9 mouse cellular contexts compared by ENCODE assay signal in genomic region chr7:100276397-100276796, GRCm38 (mm10). TPM values are rescaled to one million over a fixed set of nuclear protein-coding genes. Genes with fewer than 3 reads are reported as not detected.
A peak's percentile ranks its signal among the peaks of the same experiment; 100 is the strongest.
DNase-seq lines count a peak whose midpoint lies in the region; ATAC-seq and TF ChIP-seq lines count a peak whose summit lies in the region.
"Had no signal": no experiment of that assay in that cellular context is flagged by ENCODE, and none has a peak within 500 bp of the region (broad histone marks: within the 10 kb centered on the region; RNA-seq: fewer than 3 reads in every experiment).

No protein-coding gene starts in this region.

- no peak overlapping the region for H3K4me2 ChIP-seq in embryonic facial prominence, embryonic 11.5 days (ENCODE audit: low read depth, low read length)
- no peak overlapping the region for H3K4me2 ChIP-seq in liver, embryonic 12.5 days

- ATAC-seq in embryonic facial prominence, embryonic 11.5 days (replicated peaks; ENCODE audit: insufficient number of reproducible peaks, low FRiP score, low TSS enrichment, low read depth), result no peak
- ATAC-seq in liver, embryonic 12.5 days, result no peak

- H3K27ac ChIP-seq in embryonic facial prominence, embryonic 11.5 days (replicated peaks; ENCODE audit: low read depth, low read length), result no peak overlapping the region
- no peak overlapping the region for H3K27ac ChIP-seq in embryonic facial prominence, embryonic 10.5 days (replicated peaks)
- H3K27ac ChIP-seq in liver, adult 2 months (replicated peaks; ENCODE audit: insufficient read depth, low read depth, low read length), result no peak overlapping the region
- no peak overlapping the region for H3K27ac ChIP-seq in liver, embryonic 12.5 days

- H3K9me3 ChIP-seq in embryonic facial prominence, embryonic 11.5 days (replicated peaks; ENCODE audit: control insufficient read depth, low read length), result no peaks in the 10 kb centered on the region
- no peaks in the 10 kb centered on the region for H3K9me3 ChIP-seq in embryonic facial prominence, embryonic 10.5 days
- H3K9me3 ChIP-seq in liver, embryonic 12.5 days (replicated peaks), result no peaks in the 10 kb centered on the region

- no peaks in the 10 kb centered on the region for H3K27me3 ChIP-seq in embryonic facial prominence, embryonic 11.5 days (ENCODE audit: control insufficient read depth, insufficient read depth, low read length)
- no peaks in the 10 kb centered on the region for H3K27me3 ChIP-seq in embryonic facial prominence, embryonic 10.5 days (replicated peaks; ENCODE audit: low read depth, poor library complexity, severe bottlenecking)
- no peaks in the 10 kb centered on the region for H3K27me3 ChIP-seq in liver, adult 2 months (ENCODE audit: control insufficient read depth, insufficient read depth, low read length)
- peaks cover 6% of the 10 kb centered on the region for H3K27me3 ChIP-seq in liver, embryonic 12.5 days (replicated peaks)

- WGBS in embryonic facial prominence, embryonic 11.5 days, result 38% methylated on average over 2 of the region's 2 CpGs
- WGBS in embryonic facial prominence, embryonic 10.5 days, result 47% methylated on average over 2 of the region's 2 CpGs
- 59% methylated on average over 2 of the region's 2 CpGs for WGBS in liver, adult 2 months
- 39% methylated on average over 2 of the region's 2 CpGs for WGBS in liver, embryonic 12.5 days (ENCODE audit: insufficient replicate concordance)

- H3K9ac ChIP-seq in embryonic facial prominence, embryonic 11.5 days (replicated peaks; ENCODE audit: low read length), result no peak overlapping the region
- H3K9ac ChIP-seq in liver, adult 2 months (ENCODE audit: low read depth, low read length), result no peak overlapping the region
- H3K9ac ChIP-seq in liver, embryonic 12.5 days, result no peak overlapping the region

- TF ChIP-seq CTCF in liver, adult 2 months (IDR thresholded peaks at IDR 0.05; ENCODE audit: low read depth, low read length), result no peak

- no peaks in the 10 kb centered on the region for H3K4me1 ChIP-seq in embryonic facial prominence, embryonic 11.5 days (ENCODE audit: control insufficient read depth, insufficient read depth, low read length)
- no peaks in the 10 kb centered on the region for H3K4me1 ChIP-seq in embryonic facial prominence, embryonic 10.5 days
- no peaks in the 10 kb centered on the region for H3K4me1 ChIP-seq in liver, adult 2 months (ENCODE audit: control insufficient read depth, insufficient read depth, low read length)
- H3K4me1 ChIP-seq in liver, embryonic 12.5 days, result no peaks in the 10 kb centered on the region

- no peak for TF ChIP-seq POLR2A in liver, adult 2 months (IDR thresholded peaks at IDR 0.05; ENCODE audit: extremely low read depth, insufficient read depth, low read length)

- H3K4me3 ChIP-seq in embryonic facial prominence, embryonic 11.5 days (ENCODE audit: low read depth, low read length), result no peak overlapping the region
- H3K4me3 ChIP-seq in embryonic facial prominence, embryonic 10.5 days, result no peak overlapping the region
- H3K4me3 ChIP-seq in liver, adult 2 months (ENCODE audit: insufficient read depth, low read depth, low read length), result no peak overlapping the region
- no peak overlapping the region for H3K4me3 ChIP-seq in liver, embryonic 12.5 days

- no peaks in the 10 kb centered on the region for H3K79me2 ChIP-seq in liver, adult 2 months (ENCODE audit: control insufficient read depth, insufficient read depth, low read length)

- DNase-seq in embryonic facial prominence, embryonic 11.5 days (ENCODE audit: low spot score), result peak; percentile 51
- DNase-seq in embryonic facial prominence, embryonic 10.5 days (ENCODE audit: low spot score), result no peak
- DNase-seq in liver, adult 2 months (ENCODE audit: extremely low read depth, low read depth, low spot score), result peak; percentile 7
- peak; percentile 14 for DNase-seq in CD4-positive helper T cell, adult 2 months (ENCODE audit: low read depth, low spot score)
- DNase-seq in c-Kit-positive CD71-negative TER-119-negative erythroid progenitor cells, embryonic 14.5 days (ENCODE audit: low read depth), result peak; percentile 24
- no peak for DNase-seq in yolk sac, embryonic 10.5 days (ENCODE audit: low spot score)
- no peak for DNase-seq in heart, adult 11 months

- H3K36me3 ChIP-seq in embryonic facial prominence, embryonic 11.5 days (replicated peaks; ENCODE audit: control insufficient read depth, insufficient read depth, low read depth, low read length), result no peaks in the 10 kb centered on the region
- peaks cover 9% of the 10 kb centered on the region; the same call in 1 of the 2 replicates for H3K36me3 ChIP-seq in embryonic facial prominence, embryonic 10.5 days (replicated peaks)
- no peaks in the 10 kb centered on the region; the same call in 1 of the 2 replicates for H3K36me3 ChIP-seq in liver, adult 2 months (ENCODE audit: control insufficient read depth, insufficient read depth, low read length)
- peaks cover 4% of the 10 kb centered on the region; the same call in 1 of the 2 replicates for H3K36me3 ChIP-seq in liver, embryonic 12.5 days

RNA-seq across cellular contexts. Expression of gene P4ha3, which starts 8.9 kb away (rescaled TPM):
- 10.2 and 11.4 TPM in 2 replicates for polyA plus RNA-seq in embryonic facial prominence, embryonic 11.5 days (2014; fragmentation: Nextera tagmentation; extraction: Ambion mirVana)
- 1.6 and 2.3 TPM in 2 replicates for polyA plus RNA-seq in embryonic facial prominence, embryonic 10.5 days (2016; fragmentation: Nextera tagmentation; extraction: Ambion mirVana)
- not detected in 2 replicates for total RNA-seq in liver, adult 2 months (2014; rRNA removed)
- 0.10 TPM in 2 replicates for polyA plus RNA-seq in liver, adult 2 months (2012; rRNA removed)
- polyA plus RNA-seq in liver, embryonic 12.5 days (2016; fragmentation: Nextera tagmentation; extraction: Ambion mirVana), result 1.8 and 2.2 TPM in 2 replicates
- total RNA-seq: megakaryocyte-erythroid progenitor cell, adult 5-6 weeks had no signal

RNA-seq across cellular contexts. Expression of gene Pgm2l1, which starts 49.2 kb away (rescaled TPM):
- polyA plus RNA-seq in embryonic facial prominence, embryonic 11.5 days (2014; fragmentation: Nextera tagmentation; extraction: Ambion mirVana), result 6.2 and 6.7 TPM in 2 replicates
- polyA plus RNA-seq in embryonic facial prominence, embryonic 10.5 days (2016; fragmentation: Nextera tagmentation; extraction: Ambion mirVana), result 4.0 and 4.4 TPM in 2 replicates
- total RNA-seq in liver, adult 2 months (2014; rRNA removed), result 3.5 and 3.6 TPM in 2 replicates
- polyA plus RNA-seq in liver, adult 2 months (2012; rRNA removed), result 0.59 and 0.65 TPM in 2 replicates
- 2.3 and 2.7 TPM in 2 replicates for polyA plus RNA-seq in liver, embryonic 12.5 days (2016; fragmentation: Nextera tagmentation; extraction: Ambion mirVana)

Comparison
In these comparisons a context has a peak if more than half of its experiments do, and no peak if none do; other contexts are left out.
1. DNase-seq: peak in embryonic facial prominence, embryonic 11.5 days (single experiment), liver, adult 2 months (single experiment), CD4-positive helper T cell, adult 2 months (single experiment) and c-Kit-positive CD71-negative TER-119-negative erythroid progenitor cells, embryonic 14.5 days (single experiment); none in embryonic facial prominence, embryonic 10.5 days (single experiment), yolk sac, embryonic 10.5 days (single experiment) and heart, adult 11 months (single experiment).